Mouse (Mus musculus) embryonic facial prominence, embryonic 15.5 days (tissue): ENCODE measurements around the gene Flot2. TPM values are rescaled to one million over a fixed set of nuclear protein-coding genes. Genes with fewer than 3 reads are reported as not detected.

Experiments used
- ATAC-seq: fragments of 200-750 bp; cut with Nextera tagmentation; 2 replicates; pipeline ENCODE4 v1.8.0; 2017; ENCODE audit warnings: low read depth, moderate TSS enrichment; ENCODE audit not compliant: insufficient number of reproducible peaks, low FRiP score, low TSS enrichment
- H3K27ac ChIP-seq: fragments of 300-500 bp; sonication (generic); replicated peaks from 2 replicates; pipeline ENCODE4 v1.5.1; 2015; ENCODE audit warnings: mild to moderate bottlenecking, inconsistent platforms
- H3K27me3 ChIP-seq: fragments of 300-500 bp; sonication (generic); 2 replicates; pipeline ENCODE4 v1.6.1; 2015; ENCODE audit warnings: inconsistent platforms
- H3K36me3 ChIP-seq: fragments of 300-500 bp; sonication (generic); 2 replicates; pipeline ENCODE4 v1.6.1; 2015; ENCODE audit warnings: mild to moderate bottlenecking, inconsistent platforms
- H3K4me1 ChIP-seq: fragments of 300-500 bp; sonication (generic); 2 replicates; pipeline ENCODE4 v1.6.1; 2015; ENCODE audit warnings: inconsistent platforms
- H3K4me2 ChIP-seq: fragments of 300-500 bp; sonication (generic); replicated peaks from 2 replicates; pipeline ENCODE4 v1.6.1; 2015; ENCODE audit warnings: mild to moderate bottlenecking, inconsistent platforms
- H3K4me3 ChIP-seq: fragments of 300-500 bp; sonication (generic); replicated peaks from 2 replicates; pipeline ENCODE4 v1.5.1; 2015; ENCODE audit warnings: mild to moderate bottlenecking, inconsistent platforms
- H3K9ac ChIP-seq: fragments of 300-500 bp; sonication (generic); 2 replicates; pipeline ENCODE4 v1.6.1; 2015; ENCODE audit warnings: inconsistent platforms
- H3K9me3 ChIP-seq: fragments of 300-500 bp; sonication (generic); replicated peaks from 2 replicates; pipeline ENCODE4 v1.6.1; 2016; ENCODE audit warnings: inconsistent platforms
- WGBS: fragments of 180-500 bp; shearing (Covaris S2); methylation state at CpG from one replicate; pipeline ENCODE4 v1.1.7; 2015; 5-methylcytosine and 5-hydroxymethylcytosine counted together
- polyA plus RNA-seq: library from polyadenylated mRNA; unstranded; fragments of >200 nt; fragmentation: Nextera tagmentation; extraction: Ambion mirVana; gene quantifications from 2 replicates; pipeline ENCODE4 v1.2.1, GENCODE M21; 2015

The Flot2 gene
- polyA plus RNA-seq, 1 experiment from 2014 or later, result 65.5 TPM

DNA sequence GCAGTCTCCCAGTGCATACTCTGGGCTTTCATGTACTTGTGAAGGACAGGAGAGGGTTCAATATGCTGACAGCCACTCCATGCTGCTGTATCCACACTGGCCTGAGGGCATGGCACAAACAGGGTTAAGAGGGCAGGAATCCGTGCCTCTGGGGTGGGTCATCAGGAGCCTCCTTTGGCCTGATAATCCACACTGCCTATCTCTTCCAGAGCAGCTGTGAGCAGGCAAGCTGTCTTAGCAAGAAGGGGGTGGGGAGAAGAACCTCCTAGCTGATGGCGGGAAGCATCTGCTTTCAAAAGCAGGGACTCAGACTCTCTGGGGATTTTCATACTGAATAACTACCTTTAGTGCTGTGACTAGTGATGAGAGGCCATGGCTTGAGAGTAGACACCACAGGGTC lies 28.2 kb downstream of the Flot2 start:
- no peak overlapping the region for H3K9ac ChIP-seq
- H3K4me3 ChIP-seq, result no peak overlapping the region
- H3K27me3 ChIP-seq, result no peaks in the 10 kb centered on the region
- no peaks in the 10 kb centered on the region for H3K9me3 ChIP-seq
- no peaks in the 10 kb centered on the region for H3K36me3 ChIP-seq
- no peaks in the 10 kb centered on the region for H3K4me1 ChIP-seq
- 35% methylated on average over 2 of the region's 2 CpGs for WGBS
- ATAC-seq, result no peak
- H3K4me2 ChIP-seq, result no peak overlapping the region
- no peak overlapping the region for H3K27ac ChIP-seq

DNA sequence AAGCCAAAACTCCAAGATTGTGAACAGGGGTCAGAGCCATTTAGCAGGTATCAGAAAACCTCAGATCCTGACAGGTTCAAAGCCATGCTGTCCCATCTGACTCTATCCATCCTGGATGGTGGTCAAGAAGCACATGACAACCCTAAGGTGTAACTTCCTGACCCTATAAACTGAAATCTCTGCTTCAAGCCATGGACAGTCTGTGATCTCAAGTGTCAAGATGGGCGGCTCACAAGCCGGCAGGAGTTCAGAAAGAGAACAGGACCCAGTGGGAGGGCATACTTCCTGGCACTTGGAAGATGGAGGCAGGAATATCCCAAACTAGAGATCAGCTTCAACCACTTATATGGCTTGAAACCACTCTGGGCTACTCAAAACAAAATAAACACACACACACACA lies 28.9 kb downstream of the Flot2 start:
- 70% methylated on average over 2 of the region's 2 CpGs for WGBS
- ATAC-seq, result no peak
- Histone ChIP-seq H3K36me3 (peaks cover 1% of the 10 kb centered on the region; the same call in 1 of the 2 replicates), H3K27ac (no peak overlapping the region), H3K9ac (no peak overlapping the region), H3K4me1 (no peaks in the 10 kb centered on the region), H3K9me3 (no peaks in the 10 kb centered on the region), H3K4me3 (no peak overlapping the region), H3K4me2 (no peak overlapping the region), H3K27me3 (no peaks in the 10 kb centered on the region)

GRCm38 (mm10) chr11:78067566-78067965 lies 29.8 kb downstream of the Flot2 start:
- Histone ChIP-seq H3K4me1 (no peaks in the 10 kb centered on the region), H3K9ac (no peak overlapping the region), H3K9me3 (no peaks in the 10 kb centered on the region), H3K27me3 (no peaks in the 10 kb centered on the region), H3K4me2 (no peak overlapping the region), H3K4me3 (no peak overlapping the region), H3K36me3 (peaks cover 8% of the 10 kb centered on the region; the same call in 1 of the 2 replicates), H3K27ac (no peak overlapping the region)
- 64% methylated on average over 5 of the region's 5 CpGs for WGBS
- no peak for ATAC-seq

- no peak overlapping the region for H3K4me3 ChIP-seq
- no peak overlapping the region for H3K9ac ChIP-seq
- WGBS, result 76% methylated on average over 5 of the region's 5 CpGs
- H3K4me1 ChIP-seq, result no peaks in the 10 kb centered on the region
- ATAC-seq, result no peak
- peaks cover 22% of the 10 kb centered on the region for H3K36me3 ChIP-seq
- no peak overlapping the region for H3K27ac ChIP-seq
- no peaks in the 10 kb centered on the region for H3K9me3 ChIP-seq
- no peaks in the 10 kb centered on the region for H3K27me3 ChIP-seq
- H3K4me2 ChIP-seq, result no peak overlapping the region
Measured at GRCm38 (mm10) chr11:78069130-78069529, 31.4 kb downstream of the Flot2 start.

- H3K4me3 ChIP-seq, result no peak overlapping the region
- no peak overlapping the region for H3K4me2 ChIP-seq
- H3K36me3 ChIP-seq, result peaks cover 27% of the 10 kb centered on the region
- no peak overlapping the region for H3K9ac ChIP-seq
- no peak overlapping the region for H3K27ac ChIP-seq
- no peaks in the 10 kb centered on the region for H3K27me3 ChIP-seq
- ATAC-seq, result no peak
- no peaks in the 10 kb centered on the region for H3K4me1 ChIP-seq
- 80% methylated on average over 6 of the region's 6 CpGs for WGBS
- no peaks in the 10 kb centered on the region for H3K9me3 ChIP-seq
Measured at GRCm38 (mm10) chr11:78069646-78070045, 31.9 kb downstream of the Flot2 start.

GRCm38 (mm10) chr11:78071938-78072337 lies 34.2 kb downstream of the Flot2 start:
- Histone ChIP-seq H3K4me3 (no peak overlapping the region), H3K27ac (no peak overlapping the region), H3K4me1 (no peaks in the 10 kb centered on the region), H3K27me3 (no peaks in the 10 kb centered on the region), H3K9me3 (no peaks in the 10 kb centered on the region), H3K4me2 (no peak overlapping the region), H3K9ac (no peak overlapping the region), H3K36me3 (peaks cover 50% of the 10 kb centered on the region)
- no peak for ATAC-seq
- WGBS, result 76% methylated on average over 5 of the region's 5 CpGs

- peak overlapping the region; percentile 13; the same call in 1 of the 2 replicates for H3K9ac ChIP-seq
- no peaks in the 10 kb centered on the region for H3K9me3 ChIP-seq
- no peaks in the 10 kb centered on the region for H3K27me3 ChIP-seq
- no peak overlapping the region for H3K4me3 ChIP-seq
- H3K4me1 ChIP-seq, result no peaks in the 10 kb centered on the region
- WGBS, result 27% methylated on average over 6 of the region's 6 CpGs
- H3K4me2 ChIP-seq, result no peak overlapping the region
- no peak for ATAC-seq
- peaks cover 55% of the 10 kb centered on the region for H3K36me3 ChIP-seq
- H3K27ac ChIP-seq, result no peak overlapping the region
Measured at GRCm38 (mm10) chr11:78072425-78073130, 34.8 kb downstream of the Flot2 start.

GRCm38 (mm10) chr11:78073577-78074276 lies 36.0 kb downstream of the Flot2 start:
- no peaks in the 10 kb centered on the region for H3K4me1 ChIP-seq
- H3K4me3 ChIP-seq, result no peak overlapping the region
- no peak for ATAC-seq
- H3K27ac ChIP-seq, result no peak overlapping the region
- H3K9me3 ChIP-seq, result no peaks in the 10 kb centered on the region
- H3K36me3 ChIP-seq, result peaks cover 62% of the 10 kb centered on the region
- H3K27me3 ChIP-seq, result no peaks in the 10 kb centered on the region
- H3K4me2 ChIP-seq, result no peak overlapping the region
- no peak overlapping the region for H3K9ac ChIP-seq
- WGBS, result 88% methylated on average over 9 of the region's 9 CpGs

DNA sequence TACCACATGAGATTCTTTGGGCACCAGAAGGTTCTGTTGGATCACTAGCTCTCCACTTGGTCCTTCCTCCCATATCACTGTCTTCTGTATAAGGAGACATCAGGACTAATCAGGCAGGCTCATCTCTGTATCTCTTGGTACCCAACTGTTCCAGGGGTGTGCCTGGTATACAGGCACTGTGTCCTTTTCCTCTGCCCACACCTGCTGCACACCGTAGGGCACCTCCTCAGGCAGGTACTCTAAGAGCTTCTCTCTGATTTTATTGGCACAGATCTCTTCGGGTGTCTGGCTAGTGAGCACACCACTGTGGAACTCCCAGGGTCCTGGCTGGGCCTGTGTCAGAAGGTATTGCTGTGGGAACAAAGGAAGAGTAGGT lies 36.5 kb downstream of the Flot2 start:
- 90% methylated on average over 2 of the region's 2 CpGs for WGBS
- Histone ChIP-seq H3K4me2 (no peak overlapping the region), H3K27me3 (no peaks in the 10 kb centered on the region), H3K4me1 (peaks cover 5% of the 10 kb centered on the region; the same call in 1 of the 2 replicates), H3K9me3 (no peaks in the 10 kb centered on the region), H3K4me3 (no peak overlapping the region), H3K27ac (no peak overlapping the region), H3K9ac (no peak overlapping the region), H3K36me3 (peaks cover 62% of the 10 kb centered on the region)
- no peak for ATAC-seq

- no peak for ATAC-seq
- H3K36me3 ChIP-seq, result peaks cover 62% of the 10 kb centered on the region
- H3K27ac ChIP-seq, result no peak overlapping the region
- no peaks in the 10 kb centered on the region for H3K27me3 ChIP-seq
- no peak overlapping the region for H3K4me2 ChIP-seq
- H3K4me1 ChIP-seq, result peaks cover 9% of the 10 kb centered on the region; the same call in 1 of the 2 replicates
- H3K9me3 ChIP-seq, result no peaks in the 10 kb centered on the region
- WGBS, result 88% methylated on average over 4 of the region's 4 CpGs
- no peak overlapping the region for H3K4me3 ChIP-seq
- no peak overlapping the region for H3K9ac ChIP-seq
Measured at GRCm38 (mm10) chr11:78074666-78075065, 36.9 kb downstream of the Flot2 start.

- H3K27me3 ChIP-seq, result no peaks in the 10 kb centered on the region
- peak within 1 kb of the TSS; percentile 78 for H3K4me3 ChIP-seq
- H3K4me2 ChIP-seq, result peak within 1 kb of the TSS; percentile 79
- peak within 1 kb of the TSS; percentile 86 for H3K27ac ChIP-seq
- peaks cover 13% of the 10 kb centered on the region for H3K4me1 ChIP-seq
- WGBS, result 1% methylated on average over 42 of the region's 42 CpGs
- ATAC-seq, result peak; percentile 95
- H3K9ac ChIP-seq, result peak within 1 kb of the TSS; percentile 78
- peaks cover 29% of the 10 kb centered on the region for H3K36me3 ChIP-seq
- no peaks in the 10 kb centered on the region for H3K9me3 ChIP-seq
Measured at GRCm38 (mm10) chr11:78079961-78080921, 42.5 kb downstream of the Flot2 start, which contains the start of gene Eral1. Gene Eral1, minus strand, starts transcription at chr11:78080383.
